Mouse (Mus musculus): ENCODE data around the gene Ctrb1. TPM values are rescaled to one million over a fixed set of nuclear protein-coding genes. Genes with fewer than 3 reads are reported as not detected.

Ctrb1 gene
- not detected for total RNA-seq (2023)

GRCm38 (mm10) chr8:111690960-111691445 is at the start of gene Ctrb1:
TSS of gene Ctrb1 (minus strand) at chr8:111691010.

GRCm38 (mm10) chr8:111643264-111644141 is 47.3 kb downstream of the Ctrb1 start, which contains the start of gene Zfp1:
TSS of gene Zfp1 (plus strand) at chr8:111643401.

Other genes with a start within 250 kb of the Ctrb1 start
- 10 to 100 TPM; 16.6 to 17.5 TPM for gene Wdr59, start 168.9 kb downstream of the Ctrb1 start, total RNA-seq (2023)
- 10 to 100 TPM; 28.4 to 31.7 TPM for gene Znrf1, start 154.9 kb downstream of the Ctrb1 start, total RNA-seq (2023)
- under 1 TPM in 1 of 2 experiments, not detected in 1; 0.23 TPM for gene Ldhd, start 60.6 kb downstream of the Ctrb1 start, total RNA-seq (2023)
- gene Zfp1, start 47.6 kb downstream of the Ctrb1 start, total RNA-seq (2023) = 10 to 100 TPM; 19.4 to 25.5 TPM
- under 1 TPM in 1 of 2 experiments, not detected in 1; 0.33 TPM for gene Bcar1, start 52.8 kb upstream of the Ctrb1 start, total RNA-seq (2023)
- gene Cfdp1, start 163.3 kb upstream of the Ctrb1 start, total RNA-seq (2023) = 10 to 100 TPM; 44.7 to 49.1 TPM
- 1 to 10 TPM; 4.7 to 5.2 TPM for gene Tmem170, start 185.7 kb upstream of the Ctrb1 start, total RNA-seq (2023)
- gene Chst5, start 219.4 kb upstream of the Ctrb1 start, total RNA-seq (2023) = not detected
- gene Tmem231, start 242.9 kb upstream of the Ctrb1 start, total RNA-seq (2023) = 1 to 10 TPM; 2.4 to 4.5 TPM
- gene Gabarapl2, start 249.7 kb upstream of the Ctrb1 start, total RNA-seq (2023) = 100 to 1,000 TPM; 112 to 120 TPM

Measured in B cell, adult 67 days (primary cell).